Mouse (Mus musculus): ENCODE measurements around the gene Pid1.
A peak's percentile ranks its signal among the peaks of the same experiment; 100 is the strongest.
"Not testable (repeated sequence)": the region's sequence is repeated elsewhere in the genome, so short reads cannot be mapped to it uniquely, and the experiment has no call there.

Gene Pid1

DNA sequence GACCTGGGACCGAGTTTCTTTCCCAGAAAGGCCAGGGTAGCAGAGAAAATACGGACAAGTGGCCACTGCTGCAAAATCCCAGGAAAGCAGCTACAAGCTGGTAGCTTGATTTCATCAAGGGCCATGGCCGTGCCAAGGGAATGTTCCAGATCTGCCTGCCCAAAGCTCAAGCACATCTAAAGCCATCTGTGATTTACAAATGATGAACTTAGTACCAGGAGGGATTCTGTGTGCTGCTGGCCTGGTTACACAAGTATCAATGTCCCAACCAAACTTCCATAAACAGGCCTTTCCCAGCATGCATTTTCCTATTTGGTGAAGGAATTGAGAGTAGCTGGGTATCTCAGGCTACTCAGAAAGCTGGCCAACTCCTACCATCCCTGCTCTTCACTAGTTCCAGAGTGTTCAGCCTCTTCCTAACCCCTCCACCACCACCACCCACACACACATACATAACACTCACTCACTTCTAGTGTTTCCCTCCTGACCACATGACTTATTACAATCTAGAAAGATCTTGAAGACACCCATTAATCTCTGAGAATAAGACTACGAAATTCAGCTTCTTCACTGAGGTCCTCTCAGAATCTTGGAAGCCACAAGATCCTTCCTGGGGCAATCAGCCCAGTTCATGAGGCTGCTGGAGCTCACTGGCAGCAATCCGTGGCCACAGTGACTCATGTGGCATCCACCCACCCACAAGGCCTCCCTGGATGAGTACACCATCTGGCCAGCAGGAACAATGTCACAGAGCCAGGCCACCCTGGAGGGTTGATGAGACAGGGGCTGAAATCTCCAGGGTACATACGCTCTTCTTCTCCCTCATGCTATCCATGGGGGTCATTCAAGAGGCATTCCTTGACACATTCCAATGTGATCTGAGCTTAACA lies 4.1 kb downstream of the Pid1 start:
- no peak for DNase-seq

DNA sequence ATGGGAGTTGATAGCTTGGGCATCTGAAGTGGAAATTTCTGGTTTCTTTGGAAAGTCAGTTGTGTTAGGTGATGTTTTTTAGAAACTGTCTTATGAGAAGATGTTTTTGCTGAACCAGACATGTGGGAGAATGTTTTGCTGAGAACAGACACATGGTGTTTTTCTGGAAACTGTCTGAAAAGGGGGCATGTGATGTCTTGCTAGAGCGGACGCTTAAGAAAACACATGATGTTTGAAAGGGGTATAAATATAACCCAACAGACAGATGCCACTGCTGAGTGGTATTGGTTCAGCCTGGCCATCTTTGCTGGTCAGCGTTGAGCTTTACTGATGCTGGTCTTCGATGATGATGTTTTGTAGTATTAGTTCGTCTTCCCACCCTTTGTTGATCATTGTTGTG lies 6.8 kb downstream of the Pid1 start:
- no peak for DNase-seq

DNA sequence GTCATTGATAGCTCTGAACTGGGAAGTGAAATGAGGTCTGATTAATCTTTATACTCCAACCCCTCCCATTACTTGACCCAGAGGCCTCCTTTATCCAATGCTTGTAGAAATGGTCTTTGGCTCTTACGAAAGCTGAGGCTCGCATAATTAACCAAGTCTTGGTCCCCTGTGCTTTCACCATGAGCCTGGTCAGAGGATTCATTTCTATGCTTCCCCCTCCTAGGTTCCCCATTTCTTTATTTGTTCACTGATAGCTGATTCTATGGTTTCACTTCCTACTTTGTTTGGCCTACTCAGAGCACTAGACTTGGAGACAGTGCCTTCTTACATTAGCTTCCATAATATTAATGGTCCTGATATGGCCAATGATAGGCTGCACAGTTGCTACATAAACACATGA lies 13.7 kb downstream of the Pid1 start:
- no peak for DNase-seq

DNA sequence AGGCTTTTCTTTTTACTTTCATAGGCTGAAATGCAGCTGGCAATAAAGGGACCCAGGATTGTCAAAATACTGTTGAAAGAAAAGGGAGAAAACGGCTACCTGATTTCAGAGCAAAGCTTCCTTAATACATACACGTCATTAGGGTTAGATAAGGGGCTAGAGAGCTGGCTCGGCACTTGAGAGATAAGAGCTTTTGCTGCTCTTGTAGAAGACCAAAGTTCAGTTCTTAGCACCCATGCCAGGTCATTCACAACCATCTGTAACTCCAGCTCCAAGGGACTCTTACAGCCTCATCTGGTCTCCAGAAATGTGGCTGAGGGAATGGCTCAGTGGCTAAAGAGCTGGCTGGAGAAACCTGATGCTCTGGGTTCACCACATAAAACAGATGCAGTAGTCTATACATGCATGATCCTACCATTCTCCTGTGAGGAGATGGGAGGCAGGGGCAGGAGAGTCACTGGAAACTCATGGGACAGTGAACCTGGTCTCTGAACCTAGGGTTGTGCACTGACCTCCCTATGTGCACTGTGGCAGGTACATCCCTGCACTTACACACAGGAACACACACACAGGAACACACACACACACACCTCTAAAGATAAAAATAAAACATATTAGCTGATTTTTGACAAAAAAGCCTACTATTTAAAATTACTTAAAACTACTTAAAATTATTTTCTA lies 16.0 kb downstream of the Pid1 start:
- no peak for DNase-seq

DNA sequence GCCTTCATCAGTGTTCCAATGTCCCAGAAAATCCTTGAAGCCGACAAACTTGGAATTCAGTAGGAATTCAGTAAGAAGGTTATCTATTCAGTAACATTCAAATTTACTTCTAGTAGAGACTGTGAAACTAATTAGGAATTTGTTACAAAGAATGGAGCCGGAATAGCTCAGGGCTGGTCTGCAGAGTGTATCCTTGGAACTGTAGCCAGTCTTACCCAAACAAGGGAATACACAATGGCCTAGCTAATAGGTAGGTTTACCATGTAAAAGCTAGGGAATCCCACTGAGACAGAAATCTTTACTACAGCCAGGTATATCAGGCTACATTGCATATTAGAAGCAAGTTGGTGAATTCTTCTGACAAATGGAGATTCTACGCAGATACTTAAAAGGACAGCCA lies 31.2 kb downstream of the Pid1 start:
- not testable (repeated sequence) for DNase-seq

DNA sequence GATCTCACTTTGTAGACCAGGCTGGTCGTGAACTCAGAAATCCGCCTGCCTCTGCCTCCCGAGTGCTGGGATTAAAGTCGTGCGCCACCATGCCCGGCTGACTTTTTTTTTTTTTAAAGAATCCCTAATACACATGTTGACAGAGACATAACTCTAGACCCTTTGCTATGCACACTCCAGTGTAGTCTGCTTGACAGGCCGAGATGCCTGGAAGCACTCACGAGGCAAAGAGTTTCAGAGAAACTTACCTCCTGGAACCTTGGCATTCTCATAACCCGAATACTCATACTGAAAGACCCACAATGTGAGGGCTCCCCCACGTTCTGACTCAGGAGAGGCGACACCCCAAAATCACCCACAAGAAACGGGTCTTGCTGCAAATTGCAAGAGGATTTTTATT lies 32.1 kb downstream of the Pid1 start:
- DNase-seq: not testable (repeated sequence)

DNA sequence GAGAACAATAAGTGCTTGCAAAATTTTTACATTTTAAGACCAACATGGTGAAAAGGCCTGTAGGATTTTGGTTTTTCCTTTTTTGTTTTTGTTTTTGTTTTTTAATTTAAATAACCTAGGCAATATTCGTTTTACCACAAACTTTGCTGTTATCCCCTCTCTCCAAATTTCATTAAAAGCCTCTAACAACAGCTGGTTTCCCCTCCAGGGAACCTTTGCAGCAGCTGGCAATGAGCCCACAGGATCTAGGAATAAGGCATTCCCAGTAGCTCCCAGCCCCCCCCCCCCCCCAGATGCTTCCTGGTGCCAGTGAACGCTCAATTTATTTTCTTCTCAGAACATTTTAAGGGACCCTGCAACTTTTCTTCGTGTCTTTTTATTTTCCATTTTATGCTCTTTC lies 38.7 kb downstream of the Pid1 start:
- peak; percentile 58 to 61 for DNase-seq

DNA sequence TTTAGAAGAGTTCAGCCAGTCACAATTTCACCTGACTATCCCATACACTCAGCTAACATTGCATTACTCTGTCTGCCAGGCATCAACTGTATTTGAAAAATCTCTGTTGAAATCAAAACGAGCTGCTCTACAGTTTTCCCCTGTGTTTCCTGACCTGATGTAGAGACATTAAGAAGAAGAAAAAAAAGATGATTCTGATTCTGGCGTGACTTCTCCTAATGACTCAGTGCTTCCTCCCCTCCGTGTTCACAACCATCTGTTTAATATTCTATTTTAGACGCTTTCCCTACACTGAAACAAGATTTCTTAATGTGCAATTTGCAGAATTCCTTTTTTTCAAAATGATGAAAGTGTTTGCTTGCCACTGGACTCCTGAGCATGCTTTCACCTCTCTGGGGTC lies 42.7 kb downstream of the Pid1 start:
- DNase-seq: no peak

DNA sequence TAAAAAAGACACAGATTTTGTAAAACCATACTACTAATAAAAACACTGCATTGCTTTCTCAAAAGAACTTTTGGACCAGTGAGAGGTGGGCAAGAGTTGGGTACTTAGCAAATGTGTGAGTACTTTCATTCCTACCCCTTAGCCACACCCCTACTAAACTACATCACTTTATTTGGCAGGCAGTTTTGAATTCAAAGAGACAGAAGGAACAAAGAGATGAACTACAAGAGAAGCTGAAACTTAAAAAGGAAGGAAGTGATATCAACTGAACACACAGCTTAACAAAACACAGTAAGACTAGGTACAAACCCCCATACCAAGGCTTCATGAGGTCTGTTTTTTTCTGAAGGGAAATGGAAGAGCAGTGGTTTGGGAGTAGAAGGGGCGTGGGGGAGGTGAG lies 45.4 kb downstream of the Pid1 start:
- no peak for DNase-seq

DNA sequence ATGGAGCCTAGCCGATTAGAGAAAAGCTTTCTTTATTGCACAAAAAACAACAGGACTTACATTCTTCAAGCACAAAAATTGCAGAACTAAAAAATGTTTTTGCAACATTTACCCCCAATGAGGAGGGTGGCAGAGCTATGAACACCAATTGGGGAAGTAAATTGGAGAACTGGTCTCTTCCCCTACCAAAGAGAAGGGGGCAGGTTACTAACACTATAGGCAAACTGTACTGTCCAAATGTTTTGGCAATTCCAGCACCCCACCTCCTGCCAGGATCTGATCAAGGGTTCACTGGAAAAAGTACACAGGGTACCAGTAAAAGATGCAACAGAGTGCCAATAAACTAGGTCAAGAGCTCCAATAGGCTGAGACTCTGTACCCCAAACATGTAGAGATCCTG lies 46.2 kb downstream of the Pid1 start:
- no peak for DNase-seq

DNA sequence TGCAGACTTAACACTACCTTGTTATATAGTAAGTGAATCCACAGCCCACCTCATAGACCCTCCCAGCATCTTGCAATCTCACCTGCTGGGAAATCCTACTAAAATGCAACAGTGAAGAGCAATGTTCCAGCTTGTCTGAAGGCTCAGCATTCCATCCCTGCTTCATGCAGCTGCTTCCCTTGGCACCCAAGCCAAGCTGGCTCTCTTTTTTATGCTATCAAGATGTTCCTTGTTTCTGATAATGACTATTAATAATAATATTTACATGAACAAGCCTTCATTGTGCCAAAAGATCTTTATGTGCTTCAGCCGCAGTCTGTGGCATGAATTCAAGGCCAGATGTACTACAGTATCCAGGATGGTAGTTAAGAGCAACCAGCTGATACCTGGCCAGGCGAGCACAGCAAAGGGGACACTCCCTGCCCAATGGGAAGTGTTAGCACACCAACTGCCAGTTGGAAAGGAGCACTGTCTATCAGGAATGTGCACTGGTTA lies 54.0 kb downstream of the Pid1 start:
- DNase-seq: no peak

DNA sequence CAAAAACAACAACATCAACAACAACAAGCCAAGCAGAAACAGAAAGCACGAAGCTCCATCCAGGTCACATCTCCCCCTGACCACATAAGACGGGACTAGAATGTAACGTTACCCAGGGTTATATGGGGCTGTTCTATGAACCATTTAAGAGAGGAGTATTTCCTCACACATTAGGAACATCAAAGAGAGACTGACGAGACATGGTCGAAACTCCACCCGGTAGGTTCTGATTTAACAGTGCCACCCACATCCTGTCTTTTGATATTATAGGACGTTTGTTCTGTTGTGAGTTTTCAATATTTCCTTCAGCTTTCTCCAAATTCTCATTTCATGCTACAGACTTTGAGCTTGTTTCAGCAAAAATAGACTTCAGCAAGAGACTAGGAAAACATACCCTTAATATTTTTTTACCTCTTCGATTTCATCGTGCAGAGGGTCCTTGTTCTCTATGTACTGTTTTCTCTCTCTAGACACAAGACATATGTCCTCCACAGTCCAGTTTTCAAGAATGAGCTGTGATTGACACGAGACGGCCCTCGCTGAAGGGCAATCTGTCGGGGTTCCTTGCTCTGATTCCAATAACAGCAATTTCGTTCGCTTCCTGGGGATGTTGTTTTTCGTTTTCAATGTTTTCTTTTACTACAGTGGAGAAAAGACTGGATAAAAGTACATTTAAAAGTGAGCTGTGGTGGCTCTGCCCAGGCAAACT lies 58.1 kb downstream of the Pid1 start:
- no peak for DNase-seq

DNA sequence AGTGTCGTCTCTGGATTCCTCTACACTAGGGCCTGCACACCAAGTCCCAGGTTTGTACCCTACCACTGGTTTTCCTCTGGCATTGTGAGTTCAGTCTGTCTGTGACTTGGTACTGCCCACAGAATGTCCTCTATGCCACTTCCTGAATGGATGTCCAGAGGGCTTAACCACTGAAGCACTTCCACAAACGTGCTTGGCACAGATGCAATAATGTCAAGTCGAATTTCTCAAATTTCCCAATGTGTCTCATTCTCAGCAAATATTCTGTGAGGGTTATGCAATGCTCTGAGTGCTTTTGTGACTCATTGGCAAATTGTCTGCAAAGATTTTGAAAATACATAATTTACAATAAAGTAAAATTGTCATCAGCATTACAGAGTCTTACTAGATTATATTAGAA lies 61.2 kb downstream of the Pid1 start:
- DNase-seq: no peak

DNA sequence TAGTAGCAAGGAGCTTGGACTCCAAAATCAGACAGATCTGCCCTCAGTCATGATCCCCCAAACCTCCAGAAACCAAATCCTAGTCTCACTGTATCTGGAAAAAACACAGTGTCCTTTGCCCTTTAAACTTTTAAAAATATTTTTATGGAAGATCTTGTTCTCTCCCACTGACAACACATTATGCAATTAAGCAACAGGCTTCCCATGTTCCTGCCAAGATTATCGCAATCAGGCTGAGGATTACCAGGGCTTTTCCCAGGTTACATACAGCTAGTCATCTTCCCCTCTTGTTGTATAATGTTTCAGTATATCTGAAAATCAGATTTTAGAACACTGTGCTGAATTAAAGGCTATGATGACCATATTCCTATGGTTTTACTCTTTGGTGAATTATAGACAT lies 64.3 kb downstream of the Pid1 start:
- no peak for DNase-seq

DNA sequence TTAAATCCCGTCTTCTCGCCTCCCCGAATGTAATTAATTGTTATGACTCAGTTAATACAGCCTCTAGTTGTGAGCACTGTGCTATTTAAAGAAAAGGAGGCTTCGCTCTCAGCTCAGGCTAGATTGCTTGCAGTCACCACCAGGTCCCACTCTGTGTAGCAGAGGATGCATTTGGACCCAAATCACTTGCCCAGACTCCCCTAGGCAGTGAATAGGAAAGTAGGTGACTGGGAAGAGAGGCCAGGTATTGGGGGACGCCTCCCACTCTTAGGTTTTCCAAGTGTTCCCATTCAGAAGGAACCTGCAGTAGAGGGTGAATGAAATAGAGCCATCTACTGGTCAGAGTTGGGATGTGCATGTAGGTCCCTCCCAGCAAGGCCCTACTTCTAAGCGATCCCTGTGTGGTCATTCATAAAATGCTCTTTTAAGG lies 77.3 kb downstream of the Pid1 start:
- peak; percentile 41 to 60 for DNase-seq

DNA sequence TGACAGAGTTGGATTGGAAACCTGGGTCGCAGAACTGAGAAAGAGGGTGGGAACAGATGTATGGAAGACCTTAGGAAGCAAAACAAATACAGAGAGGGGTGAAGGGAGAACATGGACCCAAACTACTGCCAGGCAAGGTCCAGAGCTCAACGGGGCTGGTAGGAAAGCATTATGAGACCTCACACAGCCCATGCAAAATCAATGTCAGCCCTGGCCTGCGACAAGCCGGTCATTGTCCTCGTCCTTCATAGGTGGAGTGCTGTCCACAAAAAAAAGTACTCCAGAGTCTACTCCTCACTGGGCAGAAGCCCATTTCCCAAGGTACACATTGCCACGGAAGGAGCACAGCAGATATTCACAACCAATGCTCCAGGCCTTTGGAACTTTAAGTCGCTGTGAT lies 78.4 kb downstream of the Pid1 start:
- no peak for DNase-seq

DNA sequence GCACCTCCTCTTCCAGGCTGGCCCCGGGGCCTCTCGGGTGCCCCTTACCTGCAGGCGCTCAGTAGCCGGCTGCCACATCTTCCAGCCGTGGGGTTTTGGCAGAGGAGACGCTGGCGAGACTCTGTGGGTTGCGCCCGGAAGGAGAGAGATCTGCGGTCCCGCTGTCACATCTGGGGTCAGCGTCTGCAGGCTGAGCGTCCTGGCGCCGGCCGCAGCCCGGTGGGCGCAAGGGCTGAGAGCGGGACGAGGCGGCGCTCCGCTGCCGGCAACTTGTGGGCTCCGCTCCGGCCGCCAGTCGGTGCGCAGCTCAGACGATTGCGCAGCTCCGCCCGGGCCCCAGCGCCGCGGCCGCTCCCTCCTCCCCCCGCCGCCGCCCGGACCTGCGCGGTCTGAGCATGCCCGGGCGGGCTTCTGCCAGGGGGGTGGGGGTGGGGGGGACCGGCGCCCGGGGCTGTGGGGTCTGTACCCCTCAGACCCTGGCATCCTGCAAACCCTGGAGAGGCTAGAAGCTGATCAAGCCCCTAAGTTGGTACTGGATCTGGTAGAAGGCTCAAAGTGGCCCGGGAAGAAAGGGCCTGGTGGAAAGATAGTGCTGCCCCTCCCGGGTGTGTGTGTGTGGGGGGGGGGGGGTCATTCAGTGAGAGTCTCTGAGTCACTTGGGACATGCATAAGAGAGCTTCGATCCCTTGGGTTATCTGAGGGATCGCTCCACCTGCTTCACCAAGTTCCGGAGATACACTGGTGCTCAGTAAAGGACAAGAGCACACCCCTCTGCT lies 79.5 kb downstream of the Pid1 start:
- DNase-seq: peak; percentile 68 to 77

DNA sequence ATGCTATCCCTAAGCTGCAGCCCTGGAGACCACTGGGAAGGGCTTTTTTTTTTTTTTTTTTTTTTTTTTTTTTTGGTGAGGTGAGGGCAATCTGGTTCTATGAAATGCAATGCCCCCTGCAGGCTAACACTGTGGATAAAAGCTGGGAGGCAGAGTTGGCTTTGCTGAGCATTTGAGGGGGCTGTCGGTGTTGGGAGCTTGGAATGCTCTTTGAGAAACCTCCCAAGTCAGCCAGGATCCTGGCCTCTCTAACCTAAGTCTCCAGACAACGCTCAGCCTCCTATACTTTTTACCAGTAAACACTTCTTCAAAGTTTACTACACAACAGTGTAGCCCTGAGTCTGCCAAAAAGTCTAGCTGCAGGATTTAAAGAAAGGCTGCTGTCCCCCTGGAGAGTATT lies 80.9 kb downstream of the Pid1 start:
- DNase-seq: peak; percentile 52 to 62

DNA sequence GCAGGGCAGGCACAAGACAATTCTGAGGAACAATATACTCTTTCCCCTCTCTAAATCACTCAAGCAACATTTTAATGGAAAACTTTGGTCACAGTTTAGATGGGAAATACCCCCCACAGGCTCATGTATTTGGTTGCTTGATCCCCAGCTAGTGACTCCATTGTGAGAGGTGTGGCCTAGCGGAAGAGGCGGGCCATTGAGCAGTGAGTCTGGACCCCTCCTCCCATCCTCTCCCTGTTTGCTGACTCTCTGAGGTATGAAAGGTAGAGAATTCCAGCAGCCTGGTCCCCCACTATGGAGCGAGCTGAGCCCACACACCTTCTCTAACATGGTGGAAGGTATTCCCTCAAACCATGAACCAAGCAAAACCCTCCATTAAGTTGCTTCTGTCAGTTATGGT lies 83.8 kb downstream of the Pid1 start:
- no peak for DNase-seq

DNA sequence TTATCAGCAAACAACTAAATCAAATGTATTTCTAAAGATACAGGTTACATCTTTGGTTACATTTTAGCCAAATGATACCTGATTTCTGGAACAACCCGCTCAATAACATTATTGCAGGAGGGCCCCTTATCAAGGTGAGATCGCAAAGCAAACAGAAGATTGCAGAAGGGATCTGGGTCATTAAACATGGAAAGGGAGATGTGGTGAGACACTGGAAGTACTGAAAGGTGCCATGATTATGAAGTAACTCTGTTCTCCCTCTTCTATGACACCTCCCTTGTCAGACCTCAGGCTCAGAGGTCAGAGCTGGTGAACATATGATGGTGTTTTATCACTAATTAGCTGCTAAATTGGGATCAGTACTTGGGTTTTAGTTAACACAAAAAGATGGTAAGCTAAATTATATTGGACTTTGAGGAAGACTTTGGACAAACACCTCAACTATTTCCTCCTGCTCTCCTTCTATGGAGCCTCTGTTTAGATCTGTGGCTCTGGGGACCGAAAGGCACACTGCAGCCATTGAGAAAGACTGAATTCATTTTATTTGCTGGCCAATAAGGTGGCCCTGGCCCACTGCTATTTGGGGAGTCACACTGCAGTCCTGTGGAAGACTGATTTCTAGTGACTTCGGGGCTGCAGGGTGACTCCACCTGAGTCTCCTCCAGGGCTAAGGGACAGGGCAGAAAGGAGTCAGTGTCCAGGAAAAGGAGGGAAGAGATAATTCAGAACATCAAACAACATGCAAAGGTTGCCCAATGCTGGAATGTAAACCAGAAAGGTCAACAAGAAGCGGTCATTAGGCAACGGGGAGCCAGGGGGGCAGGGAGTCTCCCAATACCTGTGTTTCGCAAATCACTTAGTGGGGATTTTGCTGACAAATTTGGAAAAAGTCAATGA lies 85.4 kb downstream of the Pid1 start:
- DNase-seq: no peak

DNA sequence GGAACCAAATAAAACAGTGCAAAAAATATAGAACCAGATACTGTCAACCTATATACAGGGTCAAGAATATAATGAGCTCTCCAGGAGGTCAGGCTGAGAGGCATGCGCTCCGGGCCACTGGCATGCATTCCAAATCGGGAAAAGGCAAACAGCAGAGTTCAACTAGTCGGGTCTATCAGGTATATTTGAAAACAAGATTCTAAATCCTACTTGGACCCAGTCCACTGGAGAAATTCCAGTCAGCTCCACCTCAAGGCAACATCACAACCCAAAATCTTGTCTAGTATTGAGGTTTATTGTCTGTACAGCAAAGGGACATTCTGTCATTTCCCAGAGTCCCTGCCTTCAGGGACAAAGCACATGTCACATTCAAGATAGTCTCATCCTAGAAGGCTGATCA lies 91.0 kb downstream of the Pid1 start:
- no peak for DNase-seq

Measured in kidney, postnatal 4 days (tissue).